Mouse (Mus musculus) liver, adult 2 months (tissue): ENCODE results near the gene Msh5. TPM values are rescaled to one million over a fixed set of nuclear protein-coding genes. Genes with fewer than 3 reads are reported as not detected.
A peak's percentile ranks its signal among the peaks of the same experiment; 100 is the strongest.

Source experiments
- DNase-seq: peaks from one replicate; pipeline ENCODE4 v3.0.0-alpha.2; 2011; ENCODE audit warnings: low read depth, low spot score; ENCODE audit errors: extremely low read depth
- H3K27ac ChIP-seq: fragments of 200-500 bp; replicated peaks from 2 replicates; pipeline ENCODE4 v1.5.1; 2012; ENCODE audit warnings: low read depth, mild to moderate bottlenecking, control low read depth, inconsistent platforms, low read length; ENCODE audit not compliant: insufficient read depth
- H3K27me3 ChIP-seq: fragments of 200-500 bp; 2 replicates; pipeline ENCODE4 v1.6.1; 2012; ENCODE audit warnings: mild to moderate bottlenecking, moderate library complexity, low read length, inconsistent platforms; ENCODE audit not compliant: control insufficient read depth, insufficient read depth
- H3K36me3 ChIP-seq: fragments of 200-500 bp; 2 replicates; pipeline ENCODE4 v1.6.1; 2012; ENCODE audit warnings: low read length, inconsistent platforms; ENCODE audit not compliant: control insufficient read depth, insufficient read depth
- H3K4me1 ChIP-seq: fragments of 200-500 bp; 2 replicates; pipeline ENCODE4 v1.6.1; 2011; ENCODE audit warnings: low read length; ENCODE audit not compliant: control insufficient read depth, insufficient read depth
- H3K4me3 ChIP-seq: fragments of 200-500 bp; 2 replicates; pipeline ENCODE4 v1.5.1; 2011; ENCODE audit warnings: low read depth, mild to moderate bottlenecking, control low read depth, low read length, moderate library complexity; ENCODE audit not compliant: insufficient read depth
- H3K79me2 ChIP-seq: fragments of 200-500 bp; 2 replicates; pipeline ENCODE4 v1.6.1; 2012; ENCODE audit warnings: inconsistent platforms, mild to moderate bottlenecking, low read length, moderate library complexity; ENCODE audit not compliant: control insufficient read depth, insufficient read depth
- H3K9ac ChIP-seq: fragments of 200-500 bp; 2 replicates; pipeline ENCODE4 v1.6.1; 2012; ENCODE audit warnings: low read depth, mild to moderate bottlenecking, control low read depth, inconsistent platforms, low read length
- CTCF ChIP-seq: fragments of 200-500 bp; IDR thresholded peaks from 2 replicates; pipeline ENCODE4 v1.5.1; 2011; ENCODE audit warnings: low read depth, low read length, control low read depth
- POLR2A ChIP-seq: fragments of 200-500 bp; IDR thresholded peaks from 2 replicates; pipeline ENCODE4 v1.6.1; 2011; ENCODE audit warnings: low read length, control low read depth; ENCODE audit not compliant: insufficient read depth; ENCODE audit errors: extremely low read depth
- whole genome bisulfite sequencing: fragments of 180-500 bp; shearing (Covaris S2); methylation state at CpG from one replicate; pipeline ENCODE4 v1.1.7; 2018; 5-methylcytosine and 5-hydroxymethylcytosine counted together
- polyA plus RNA-seq: library from polyadenylated mRNA; depleted of rRNA; stranded (reverse); fragments of >200 nt; gene quantifications from 2 replicates; pipeline ENCODE4 v1.2.3, GENCODE M21; 2012
- total RNA-seq: library from RNA; depleted of rRNA; stranded (reverse); fragments of >200 nt; gene quantifications from 2 replicates; pipeline ENCODE4 v1.2.3, GENCODE M21; 2014

Msh5 gene
- total and polyA plus RNA-seq, 2 experiments = 2.0 to 3.9 TPM

DNA sequence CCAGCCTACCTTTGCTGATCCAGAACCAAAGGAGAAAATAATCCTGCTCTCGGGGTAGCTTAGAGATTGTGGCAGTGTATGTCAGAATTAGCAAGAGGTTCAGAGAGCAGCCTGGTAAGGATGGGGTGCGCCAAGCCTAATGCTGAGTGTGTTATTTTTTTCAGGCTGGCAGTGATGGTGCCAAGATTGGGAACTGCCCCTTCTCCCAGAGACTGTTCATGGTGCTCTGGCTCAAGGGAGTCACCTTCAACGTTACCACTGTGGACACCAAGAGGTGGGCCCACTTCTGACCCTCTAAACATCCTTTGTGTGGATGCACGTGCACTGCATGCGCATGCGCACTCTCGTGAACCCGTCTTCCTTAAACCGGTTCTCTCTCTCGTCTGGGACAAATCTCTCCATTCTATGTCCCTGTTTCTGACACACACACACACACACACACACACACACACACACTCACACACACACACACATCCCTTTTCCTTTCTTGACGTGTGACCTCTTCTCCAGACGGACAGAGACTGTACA lies 5.8 kb upstream of the Msh5 start:
- Histone ChIP-seq H3K79me2 (no peaks in the 10 kb centered on the region), H3K27me3 (no peaks in the 10 kb centered on the region), H3K4me1 (peaks cover 11% of the 10 kb centered on the region), H3K27ac (0 out of 2 replicates have a peak overlapping the region, but pooled peaks have one; percentile 17), H3K4me3 (no peak overlapping the region), H3K9ac (no peak overlapping the region; the same call in 1 of the 2 replicates), H3K36me3 (peaks cover 10% of the 10 kb centered on the region; the same call in 1 of the 2 replicates)
- no peak for DNase-seq
- WGBS = 75% methylated on average over 12 of the region's 12 CpGs
- TF ChIP-seq CTCF (no peak), POLR2A (no peak)

- TF ChIP-seq CTCF = no peak
- TF ChIP-seq POLR2A = 0 out of 2 replicates have a peak, but pooled peaks have one; percentile 26
- peak; percentile 42 for DNase-seq
- H3K27me3 ChIP-seq = no peaks in the 10 kb centered on the region
- peak overlapping the region; percentile 80 for H3K27ac ChIP-seq
- H3K79me2 ChIP-seq = no peaks in the 10 kb centered on the region
- peaks cover 12% of the 10 kb centered on the region for H3K4me1 ChIP-seq
- peak overlapping the region; percentile 78 for H3K9ac ChIP-seq
- 59% methylated on average over 21 of the region's 21 CpGs for WGBS
- peak overlapping the region; percentile 68 for H3K4me3 ChIP-seq
- peaks cover 9% of the 10 kb centered on the region; the same call in 1 of the 2 replicates for H3K36me3 ChIP-seq
Observed at GRCm38 (mm10) chr17:35051156-35052086, 4.9 kb upstream of the Msh5 start.

GRCm38 (mm10) chr17:35050126-35050750 lies 3.7 kb upstream of the Msh5 start:
- Histone ChIP-seq H3K9ac (peak overlapping the region; percentile 77), H3K79me2 (no peaks in the 10 kb centered on the region), H3K27me3 (no peaks in the 10 kb centered on the region), H3K27ac (peak overlapping the region; percentile 56), H3K4me3 (peak overlapping the region; percentile 75), H3K36me3 (peaks cover 8% of the 10 kb centered on the region; the same call in 1 of the 2 replicates), H3K4me1 (peaks cover 15% of the 10 kb centered on the region)
- 1% methylated on average over 27 of the region's 27 CpGs for WGBS
- DNase-seq = peak; percentile 33
- no peak for TF ChIP-seq POLR2A
- no peak for TF ChIP-seq CTCF

- Histone ChIP-seq H3K27me3 (no peaks in the 10 kb centered on the region), H3K36me3 (peaks cover 4% of the 10 kb centered on the region; the same call in 1 of the 2 replicates), H3K4me3 (peak within 1 kb of the TSS; percentile 75), H3K4me1 (peaks cover 16% of the 10 kb centered on the region), H3K9ac (peak within 1 kb of the TSS; percentile 77), H3K79me2 (no peaks in the 10 kb centered on the region), H3K27ac (peak within 1 kb of the TSS; percentile 56)
- peak; percentile 16 for DNase-seq
- 9% methylated on average over 9 of the region's 11 CpGs for WGBS
- TF ChIP-seq POLR2A (no peak), CTCF (0 out of 2 replicates have a peak, but pooled peaks have one; percentile 16)
Observed at GRCm38 (mm10) chr17:35049561-35050016, 3.0 kb upstream of the Msh5 start, which contains the start of gene Clic1. Clic1 (plus strand) TSS chr17:35049966.

DNA sequence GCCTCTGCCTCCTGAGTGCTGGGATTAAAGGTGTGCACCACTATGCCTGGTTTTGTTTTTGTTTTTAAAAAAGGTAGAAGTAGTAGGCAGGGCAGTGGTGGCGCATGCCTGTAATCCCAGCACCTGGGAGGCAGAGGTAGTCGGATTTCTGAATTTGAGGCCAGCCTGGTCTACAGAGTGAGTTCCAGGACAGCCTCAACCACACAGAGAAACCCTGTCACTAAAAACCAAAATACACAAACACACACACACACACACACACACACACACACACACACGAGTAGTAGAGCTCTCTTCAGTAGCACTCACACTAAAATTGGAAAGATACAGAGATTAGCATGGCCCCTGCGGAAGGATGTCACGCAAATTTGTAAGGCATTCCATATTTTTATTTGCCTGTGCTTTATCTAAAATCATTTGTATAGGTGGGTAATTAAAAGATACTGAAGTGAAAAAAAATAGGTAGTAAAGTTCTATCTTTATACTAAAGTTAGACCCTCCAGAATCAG lies 2.4 kb upstream of the Msh5 start:
- H3K27me3 ChIP-seq = no peaks in the 10 kb centered on the region
- DNase-seq = no peak
- no peak for TF ChIP-seq POLR2A
- no peak for TF ChIP-seq CTCF
- peak overlapping the region; percentile 51 for H3K27ac ChIP-seq
- H3K4me1 ChIP-seq = peaks cover 16% of the 10 kb centered on the region
- no peaks in the 10 kb centered on the region for H3K79me2 ChIP-seq
- 64% methylated on average over 5 of the region's 5 CpGs for WGBS
- no peak overlapping the region for H3K4me3 ChIP-seq
- H3K9ac ChIP-seq = no peak overlapping the region
- H3K36me3 ChIP-seq = peaks cover 4% of the 10 kb centered on the region; the same call in 1 of the 2 replicates
